Mouse (Mus musculus) T-helper 1 cell (primary cell): ENCODE measurements at regions not wholly inside any gene's neighbourhood (a gene's known extent, or its start where the extent isn't known, plus 50 kb on each side); places are given as distances from the start of the nearest gene placed in this dataset.
"Not testable (repeated sequence)": the region's sequence is repeated elsewhere in the genome, so short reads cannot be mapped to it uniquely, and the experiment has no call there.

Experiments
- in situ Hi-C: fragments of 300-600 bp; cut with MboI, MseI; formaldehyde crosslinking; loops from one replicate; pipeline ENCODE4 v1.15.1; 2025; ENCODE audit warnings: high pct_unique_total_duplicates

DNA sequence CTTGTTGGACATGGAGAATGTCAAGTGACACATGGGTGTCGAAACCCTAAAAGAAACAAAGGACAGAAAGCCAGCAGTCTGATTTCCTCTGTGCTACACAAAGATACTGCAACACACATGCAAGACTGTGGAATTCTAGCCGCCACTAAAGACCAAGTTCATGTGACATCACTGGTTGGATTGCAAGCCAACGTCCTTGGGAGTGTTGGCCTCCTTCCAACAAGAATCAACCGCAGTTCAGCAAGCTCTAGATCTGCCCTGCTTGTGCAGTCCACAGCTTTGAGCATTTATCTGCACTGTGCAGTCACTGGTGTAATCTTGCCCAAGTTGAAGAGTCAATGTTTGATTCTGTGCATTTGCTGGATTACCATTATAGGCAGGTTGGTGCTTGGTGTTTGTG, 1001.2 kb downstream of the Ttll7 start:
- in situ Hi-C loops = no loop called here

DNA sequence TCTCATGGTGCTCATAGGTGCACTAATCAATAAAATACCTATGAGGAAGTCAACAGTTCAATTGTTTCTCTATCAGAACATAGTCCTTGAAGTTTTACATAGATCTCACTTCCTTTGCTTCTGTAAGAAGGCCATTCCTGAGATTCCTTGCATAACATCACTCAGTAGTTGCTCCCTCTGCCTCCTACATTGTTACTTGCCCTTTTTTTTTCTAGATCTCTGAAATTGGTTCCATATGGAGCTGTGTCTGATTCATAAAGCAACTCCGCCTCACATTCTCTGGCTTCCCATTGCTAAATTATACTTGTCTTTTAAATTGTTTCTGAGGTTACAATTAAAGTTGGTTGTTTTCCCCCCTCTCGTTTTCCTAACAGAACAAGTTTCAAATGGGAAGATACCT, 1000.7 kb downstream of the Ttll7 start:
- in situ Hi-C loops = no loop called here

- in situ Hi-C loops = no loop called here
Observed at GRCm38 (mm10) chr3:147841357-147841756, 989.2 kb downstream of the Ttll7 start.

- in situ Hi-C loops = no loop called here
Observed at GRCm38 (mm10) chr3:147838816-147839215, 986.6 kb downstream of the Ttll7 start.

GRCm38 (mm10) chr3:147835716-147836115, 983.5 kb downstream of the Ttll7 start:
- in situ Hi-C loops = no loop called here

DNA sequence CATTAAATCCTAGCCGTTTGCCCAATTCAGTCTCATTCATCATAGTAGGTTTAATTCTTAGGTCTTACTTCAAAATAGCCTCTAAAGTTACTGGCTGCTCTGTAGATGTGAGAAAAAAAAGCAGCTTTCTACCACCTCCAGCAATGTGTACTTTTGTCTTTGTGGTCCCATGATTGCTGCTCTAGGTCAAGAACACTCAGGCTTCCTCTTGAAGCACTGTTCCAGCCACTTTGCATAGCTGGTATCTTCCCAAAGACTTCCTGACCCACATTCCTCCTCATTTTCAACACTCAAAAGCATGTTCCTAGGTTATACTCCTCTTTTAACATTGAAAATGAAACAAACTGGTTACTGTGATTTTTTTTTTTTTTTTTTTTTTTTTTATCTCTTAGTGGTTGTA, 973.2 kb downstream of the Ttll7 start:
- in situ Hi-C loops = no loop called here

DNA sequence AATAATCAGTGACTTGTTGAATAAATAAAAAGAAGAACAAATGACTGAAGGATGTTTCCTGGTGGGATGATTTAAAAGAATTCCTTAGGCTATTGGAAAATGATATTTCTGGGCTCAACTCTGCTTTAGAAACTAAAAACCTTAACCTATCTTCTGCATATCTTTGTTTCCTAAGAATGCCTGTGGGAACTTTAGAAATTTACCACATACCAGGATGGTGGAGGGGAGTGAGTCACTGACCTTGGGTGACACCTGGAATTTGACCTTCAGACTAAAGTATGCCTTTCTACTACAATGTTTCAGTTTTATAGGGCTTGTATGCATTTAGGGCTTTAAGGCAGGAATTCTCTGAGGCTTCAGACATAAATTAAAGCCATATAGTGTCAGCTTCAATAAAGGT, 972.3 kb downstream of the Ttll7 start:
- in situ Hi-C loops = no loop called here

DNA sequence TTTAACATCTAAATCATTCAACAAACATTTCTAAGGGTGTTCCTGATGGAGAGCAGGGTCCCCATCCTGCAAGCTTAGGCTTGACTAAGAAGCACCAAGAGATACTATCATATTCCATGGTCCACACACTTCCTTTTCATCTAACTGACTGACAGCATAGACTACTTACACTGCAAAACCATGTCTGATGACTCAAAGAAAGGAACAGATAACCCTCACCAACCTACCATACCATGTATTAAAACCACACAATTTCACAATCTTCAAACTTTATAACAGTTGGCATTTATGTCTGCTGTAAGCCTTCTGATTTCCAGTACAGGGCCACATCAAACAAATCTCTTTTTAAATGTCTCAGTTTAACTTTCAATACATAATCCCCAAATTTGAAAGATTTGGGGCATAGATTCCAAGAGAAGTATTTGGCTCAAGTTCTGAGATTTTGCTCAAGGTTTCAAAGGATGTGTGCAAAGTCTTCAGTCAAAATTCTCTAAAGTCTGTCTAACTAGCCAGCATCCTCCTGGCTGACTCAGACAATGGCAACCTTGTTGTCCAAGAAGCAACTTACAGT, 962.0 kb downstream of the Ttll7 start:
- in situ Hi-C loops = no loop called here

- in situ Hi-C loops = no loop called here
Observed at GRCm38 (mm10) chr3:147802546-147802945, 950.4 kb downstream of the Ttll7 start.

DNA sequence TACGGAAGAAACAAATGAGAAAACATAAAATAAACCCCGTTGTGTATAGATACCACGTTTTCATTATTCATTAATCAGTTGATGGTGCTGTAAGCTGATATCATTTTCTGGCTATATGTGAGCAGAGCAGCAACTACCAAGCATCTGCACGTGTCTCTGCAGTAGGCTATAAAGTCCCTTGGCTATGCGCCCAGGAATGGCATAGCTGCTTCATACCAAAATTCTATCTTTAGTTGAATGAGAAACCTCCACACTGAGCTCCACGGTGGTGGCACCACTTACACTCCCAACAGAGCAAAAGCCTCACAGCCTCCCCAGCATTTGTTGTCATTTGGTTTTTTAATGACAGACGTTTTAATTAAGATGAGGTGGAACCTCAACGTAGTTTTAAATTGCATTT, 944.4 kb downstream of the Ttll7 start:
- in situ Hi-C loops = no loop called here

DNA sequence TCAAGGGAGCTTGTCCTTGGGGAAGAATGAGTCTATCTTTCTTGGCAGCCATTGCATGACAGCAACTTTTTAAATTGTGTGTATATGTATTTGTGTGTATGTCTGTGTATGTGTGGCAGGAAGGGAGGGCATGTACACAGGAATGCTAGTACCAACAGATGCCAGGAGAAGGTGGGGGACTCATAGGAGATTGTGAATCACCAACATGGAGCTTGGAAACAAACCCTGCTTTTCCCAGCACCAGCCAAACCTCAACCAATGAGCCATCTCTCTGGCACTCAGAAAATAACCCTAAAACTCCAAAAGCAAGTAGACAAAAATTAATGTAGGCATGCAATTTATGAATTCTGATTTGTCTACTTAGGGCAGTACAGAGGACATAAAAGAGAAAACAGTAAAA, 942.9 kb downstream of the Ttll7 start:
- in situ Hi-C loops = no loop called here

DNA sequence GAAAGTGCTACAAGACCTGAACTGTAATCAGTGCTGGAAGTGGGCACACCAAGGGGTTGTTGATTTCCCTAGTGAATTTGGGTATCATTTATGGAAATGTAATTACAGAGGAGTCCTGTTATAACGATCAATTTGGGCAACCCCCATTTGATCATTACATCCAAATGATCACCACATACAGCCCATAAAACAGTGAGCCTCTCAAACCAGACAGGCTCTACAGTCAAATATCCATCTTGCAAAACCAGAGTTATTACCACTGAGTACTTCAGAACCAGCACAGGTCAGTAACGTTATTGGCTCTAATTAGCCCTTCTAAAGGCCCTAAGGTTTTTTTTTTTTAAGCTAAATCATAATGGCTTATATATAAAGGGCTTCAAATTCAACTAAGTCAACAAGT, 934.4 kb downstream of the Ttll7 start:
- in situ Hi-C loops = no loop called here

DNA sequence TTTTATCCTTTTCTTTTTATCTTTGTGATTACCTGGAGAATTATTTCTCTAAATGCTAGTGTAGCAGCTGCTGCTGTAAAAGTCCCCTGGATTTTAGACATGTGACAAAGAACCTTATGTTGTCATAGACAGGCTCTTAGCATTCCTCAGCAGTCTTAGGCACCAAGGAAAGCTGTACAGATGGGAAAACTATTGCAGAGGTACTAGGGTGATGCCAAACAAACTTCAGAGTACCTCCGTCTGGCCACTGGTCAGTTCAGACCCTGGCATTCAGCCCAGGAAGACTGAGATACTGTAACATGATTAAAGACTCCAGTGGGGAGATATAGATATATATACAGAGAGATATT, 898.6 kb downstream of the Ttll7 start:
- in situ Hi-C loops = no loop called here

- in situ Hi-C loops = no loop called here
Observed at GRCm38 (mm10) chr3:147749939-147750841, 898.0 kb downstream of the Ttll7 start.

GRCm38 (mm10) chr3:147749442-147749841, 897.3 kb downstream of the Ttll7 start:
- in situ Hi-C loops = no loop called here

DNA sequence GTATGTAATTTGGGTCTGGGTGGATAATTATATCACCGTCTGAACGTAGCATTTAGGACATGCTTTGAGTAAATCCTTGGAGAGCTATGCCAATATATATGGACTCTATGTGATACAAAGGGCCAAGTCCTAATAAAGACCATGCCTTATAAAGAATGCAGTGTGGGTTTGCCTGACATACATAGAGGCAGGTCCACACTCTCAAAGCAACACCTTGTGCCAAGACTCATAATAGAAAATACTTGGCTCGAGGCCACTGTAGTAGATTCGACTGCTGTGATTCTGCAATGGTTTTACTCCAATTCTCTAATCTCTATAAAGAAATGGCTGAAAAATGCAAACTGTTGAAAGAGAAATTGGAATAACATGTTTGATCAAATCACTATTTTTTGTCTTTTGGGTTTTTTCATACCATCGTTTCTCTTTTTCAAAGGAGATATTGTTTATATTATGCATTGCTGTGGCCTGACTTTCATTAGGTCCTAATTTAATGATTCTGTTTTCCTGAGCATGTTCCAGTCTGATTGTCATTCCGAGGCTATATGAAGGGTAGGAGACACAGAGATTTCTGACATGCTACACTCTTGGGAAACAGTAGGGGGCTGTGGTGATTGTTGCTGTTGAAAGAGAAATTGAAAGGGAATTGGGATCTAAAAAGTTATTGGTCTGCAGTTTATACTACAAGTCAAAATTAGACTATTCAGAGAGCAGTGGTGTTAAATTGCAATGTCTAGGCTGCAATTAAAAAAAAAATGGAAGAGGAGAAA, 884.7 kb downstream of the Ttll7 start:
- in situ Hi-C loops = no loop called here

GRCm38 (mm10) chr3:147716391-147716790, 864.2 kb downstream of the Ttll7 start:
- in situ Hi-C loops = no loop called here

DNA sequence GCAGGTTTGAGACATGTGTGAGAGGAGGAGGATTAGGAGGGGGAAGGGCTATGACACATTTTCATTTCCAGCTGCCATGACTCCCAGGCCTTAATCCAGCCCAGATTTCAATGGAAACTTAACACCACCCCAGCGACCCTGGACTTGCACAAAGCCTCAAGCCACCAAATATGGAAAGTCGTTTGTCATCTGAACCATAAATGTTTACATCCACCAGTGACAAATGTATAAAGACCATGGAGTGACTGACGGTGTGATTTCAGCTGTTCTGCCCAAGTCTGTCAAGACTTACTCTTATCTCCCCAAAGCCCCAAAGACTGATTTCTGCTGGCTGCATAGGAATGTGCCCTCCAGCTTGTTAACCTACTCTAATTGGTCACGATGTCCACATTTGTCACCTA, 855.2 kb downstream of the Ttll7 start:
- in situ Hi-C loops = no loop called here

GRCm38 (mm10) chr3:147683730-147684129, 831.6 kb downstream of the Ttll7 start:
- in situ Hi-C loops = no loop called here

DNA sequence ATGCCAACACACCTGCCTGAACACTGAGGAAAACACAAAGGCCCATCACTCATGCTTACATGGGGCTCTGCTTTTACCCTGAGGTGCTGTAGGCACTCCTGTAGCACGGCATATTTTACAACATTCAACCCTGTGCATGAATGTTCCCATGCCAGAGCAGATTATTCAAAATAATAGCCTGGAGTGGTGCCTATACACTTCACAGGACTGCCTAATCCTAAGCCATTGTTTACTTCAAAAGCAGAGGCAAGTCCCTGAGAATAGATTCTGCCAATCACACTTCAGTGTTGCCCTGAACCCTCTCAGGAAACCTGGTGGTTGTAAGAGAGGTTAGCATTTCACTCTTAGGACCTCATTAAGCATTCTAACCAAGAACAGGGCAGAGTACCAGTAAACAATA, 828.1 kb downstream of the Ttll7 start:
- in situ Hi-C loops = no loop called here

DNA sequence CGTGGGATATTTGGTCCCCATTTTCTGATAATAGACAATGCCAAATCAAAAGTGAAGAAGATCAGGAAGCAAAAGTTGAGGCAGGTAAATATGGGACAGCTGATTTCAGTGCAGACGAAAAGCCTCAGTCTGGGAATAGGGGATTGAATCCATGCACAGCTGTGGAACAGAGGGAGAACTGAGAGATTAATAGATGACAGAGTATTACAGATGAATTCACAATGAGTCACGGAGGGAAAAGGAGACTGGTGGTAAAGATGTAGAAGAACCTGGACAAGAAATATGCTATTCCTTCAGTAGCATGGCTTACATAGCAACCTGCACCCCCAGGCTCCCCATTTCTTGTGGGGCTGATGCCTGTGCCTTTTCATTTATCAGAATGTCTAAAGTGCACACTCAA, 810.4 kb downstream of the Ttll7 start:
- in situ Hi-C loops = no loop called here

DNA sequence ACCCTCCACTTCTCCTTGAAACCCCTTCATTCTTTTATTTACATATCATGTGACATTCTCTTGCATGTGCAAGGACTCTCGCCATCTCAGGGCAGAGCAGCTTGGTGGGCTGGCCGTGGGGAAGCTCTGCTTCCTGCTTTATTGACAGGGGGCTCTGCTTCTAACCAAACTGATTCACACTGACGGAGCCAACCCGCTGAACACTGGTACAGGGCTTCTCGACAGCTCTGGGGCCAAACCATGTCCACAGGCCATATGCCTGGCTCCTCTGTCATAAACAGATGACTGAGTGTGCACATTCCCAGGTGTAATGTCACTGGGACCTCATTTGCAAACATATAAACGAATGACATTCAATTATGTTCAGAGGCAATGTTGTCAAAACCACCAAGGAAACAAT, 800.7 kb downstream of the Ttll7 start:
- in situ Hi-C loops = no loop called here

- in situ Hi-C loops = not testable (repeated sequence)
Observed at GRCm38 (mm10) chr3:147635486-147635885, 783.3 kb downstream of the Ttll7 start.
